Mouse (Mus musculus): ENCODE data around the gene Tmem132a. TPM values are rescaled to one million over a fixed set of nuclear protein-coding genes. Genes with fewer than 3 reads are reported as not detected.
A peak's percentile ranks its signal among the peaks of the same experiment; 100 is the strongest.

The Tmem132a gene
- polyA plus RNA-seq, 1 experiment: 4.9 TPM

DNA sequence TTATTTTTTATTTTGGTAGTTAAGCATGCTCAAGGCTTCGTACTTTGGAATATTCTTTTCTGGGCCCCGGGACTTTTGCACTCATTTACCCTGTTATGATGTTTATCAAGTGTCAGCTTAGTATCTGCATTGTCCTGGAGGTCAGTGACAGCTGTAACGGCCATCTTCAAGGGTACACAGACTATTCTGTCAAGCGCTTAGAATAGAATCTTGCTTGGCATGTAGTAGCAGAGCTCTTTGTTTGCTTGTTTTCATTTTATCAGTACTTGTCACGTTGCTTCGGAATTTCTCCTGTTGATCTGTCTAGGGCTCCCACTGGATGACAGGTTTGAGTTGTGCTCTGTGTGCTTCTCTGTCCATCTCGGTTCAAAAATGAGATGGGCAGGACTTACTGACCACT is 27.1 kb upstream of the Tmem132a start:
- WGBS: 32% methylated on average over 7 of the region's 7 CpGs
- no peak overlapping the region for H3K27ac ChIP-seq (ENCODE audit: insufficient read depth, low read depth, low read length)
- peaks cover 32% of the 10 kb centered on the region for H3K36me3 ChIP-seq (ENCODE audit: control insufficient read depth, insufficient read depth, low read length)
- H3K4me1 ChIP-seq (ENCODE audit: control insufficient read depth, insufficient read depth, insufficient read length, low read length): peaks cover 2% of the 10 kb centered on the region; the same call in 1 of the 2 replicates
- H3K4me3 ChIP-seq (ENCODE audit: low read depth, low read length): no peak overlapping the region
- H3K27me3 ChIP-seq (ENCODE audit: control insufficient read depth, insufficient read depth, low read length): no peaks in the 10 kb centered on the region
- TF ChIP-seq POLR2A (IDR thresholded peaks at IDR 0.05; ENCODE audit: low read depth, low read length): no peak
- TF ChIP-seq CTCF (IDR thresholded peaks at IDR 0.05; ENCODE audit: extremely low read depth, insufficient read length, insufficient replicate concordance, low read depth, low read length): no peak

DNA sequence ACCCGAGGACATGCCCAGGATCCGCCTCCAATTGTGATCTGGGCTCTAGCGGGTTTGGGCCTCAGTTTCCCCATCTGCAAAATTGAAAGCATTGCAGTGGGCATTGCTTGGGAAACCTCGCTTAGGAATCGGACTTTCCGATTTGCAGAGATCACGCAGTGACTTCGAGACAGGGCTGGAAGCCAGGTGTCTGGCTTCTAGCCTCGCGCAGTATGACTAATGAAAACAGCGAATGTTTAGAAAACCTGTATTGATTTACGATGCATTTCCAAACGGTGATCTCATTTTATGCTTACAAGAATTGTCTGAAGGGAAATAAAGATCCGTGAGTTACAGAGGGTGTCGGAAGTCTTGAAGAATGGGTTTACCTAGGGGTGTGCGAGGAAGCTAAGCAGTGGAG is 26.0 kb upstream of the Tmem132a start:
- H3K27ac ChIP-seq (ENCODE audit: insufficient read depth, low read depth, low read length): peak overlapping the region; percentile 76

DNA sequence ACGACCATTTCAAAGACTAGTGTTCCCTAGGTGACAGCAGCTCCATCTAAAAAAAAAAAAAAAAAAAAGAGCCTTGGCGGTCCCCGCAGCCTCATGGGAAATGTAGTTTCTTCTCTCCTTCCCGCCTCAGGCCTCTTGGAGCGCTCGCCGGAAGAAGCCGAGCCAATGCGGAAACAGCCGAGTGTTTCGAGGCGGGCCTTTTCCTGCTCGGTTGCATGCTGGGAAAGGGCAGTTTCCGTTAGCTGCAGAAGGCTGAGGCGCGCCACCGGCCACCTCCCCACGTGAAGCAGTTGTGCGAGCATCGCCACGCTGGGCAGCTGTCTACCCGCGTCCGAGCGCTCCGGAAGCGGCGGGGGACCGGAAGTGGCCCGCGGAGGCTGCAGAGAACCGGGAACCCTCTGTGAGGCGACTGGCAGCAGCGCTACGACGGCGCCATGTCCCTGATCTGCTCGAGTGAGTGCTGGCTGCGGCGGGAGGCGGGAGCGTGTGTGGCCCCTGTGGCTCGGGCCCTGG is 25.3 kb upstream of the Tmem132a start, which contains the start of gene Prpf19:
TSS of gene Prpf19 (plus strand) at position 216 of the 513 bp plus-strand sequence.
- H3K36me3 ChIP-seq (ENCODE audit: control insufficient read depth, insufficient read depth, low read length): peaks cover 16% of the 10 kb centered on the region

More for the DNA sequence above, 26.0 kb upstream of the Tmem132a start:
- H3K27me3 ChIP-seq (ENCODE audit: control insufficient read depth, insufficient read depth, low read length): no peaks in the 10 kb centered on the region
- peaks cover 2% of the 10 kb centered on the region; the same call in 1 of the 2 replicates for H3K4me1 ChIP-seq (ENCODE audit: control insufficient read depth, insufficient read depth, insufficient read length, low read length)
- WGBS: under 1% methylated on average over 16 of the region's 16 CpGs
- peak overlapping the region; percentile 92 for H3K4me3 ChIP-seq (ENCODE audit: low read depth, low read length)
- peaks cover 23% of the 10 kb centered on the region for H3K36me3 ChIP-seq (ENCODE audit: control insufficient read depth, insufficient read depth, low read length)
- TF ChIP-seq CTCF (IDR thresholded peaks at IDR 0.05; ENCODE audit: extremely low read depth, insufficient read length, insufficient replicate concordance, low read depth, low read length): no peak
- TF ChIP-seq POLR2A (IDR thresholded peaks at IDR 0.05; ENCODE audit: low read depth, low read length): no peak

DNA sequence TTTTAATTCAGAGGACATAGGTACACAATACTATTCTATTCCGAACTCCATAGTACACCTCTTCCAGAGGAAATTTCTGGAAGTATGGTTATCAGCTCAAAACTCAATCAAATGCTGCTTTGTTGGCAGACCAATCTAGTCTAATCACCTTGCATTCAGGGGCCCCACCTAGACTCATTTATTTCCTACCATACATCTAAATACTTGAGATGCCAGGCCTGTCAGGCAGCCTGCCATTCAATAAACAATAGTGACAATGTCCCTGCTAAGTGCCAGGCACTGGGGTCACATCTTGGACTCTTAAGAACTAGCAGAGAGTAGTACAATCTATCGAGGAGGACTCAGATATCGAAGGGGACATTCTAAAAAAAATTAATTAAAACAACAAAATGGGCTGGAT is 22.5 kb upstream of the Tmem132a start:
- 70% methylated on average over 3 of the region's 3 CpGs for WGBS

More for the DNA sequence above, 25.3 kb upstream of the Tmem132a start, which contains the start of gene Prpf19:
- no peaks in the 10 kb centered on the region for H3K27me3 ChIP-seq (ENCODE audit: control insufficient read depth, insufficient read depth, low read length)
- under 1% methylated on average over 43 of the region's 43 CpGs for WGBS
- H3K27ac ChIP-seq (ENCODE audit: insufficient read depth, low read depth, low read length): peak within 1 kb of the TSS; percentile 76
- H3K4me3 ChIP-seq (ENCODE audit: low read depth, low read length): peak within 1 kb of the TSS; percentile 92
- peaks cover 2% of the 10 kb centered on the region; the same call in 1 of the 2 replicates for H3K4me1 ChIP-seq (ENCODE audit: control insufficient read depth, insufficient read depth, insufficient read length, low read length)
- TF ChIP-seq CTCF (IDR thresholded peaks at IDR 0.05; ENCODE audit: extremely low read depth, insufficient read length, insufficient replicate concordance, low read depth, low read length): no peak
- peak; percentile 87 for TF ChIP-seq POLR2A (IDR thresholded peaks at IDR 0.05; ENCODE audit: low read depth, low read length)

DNA sequence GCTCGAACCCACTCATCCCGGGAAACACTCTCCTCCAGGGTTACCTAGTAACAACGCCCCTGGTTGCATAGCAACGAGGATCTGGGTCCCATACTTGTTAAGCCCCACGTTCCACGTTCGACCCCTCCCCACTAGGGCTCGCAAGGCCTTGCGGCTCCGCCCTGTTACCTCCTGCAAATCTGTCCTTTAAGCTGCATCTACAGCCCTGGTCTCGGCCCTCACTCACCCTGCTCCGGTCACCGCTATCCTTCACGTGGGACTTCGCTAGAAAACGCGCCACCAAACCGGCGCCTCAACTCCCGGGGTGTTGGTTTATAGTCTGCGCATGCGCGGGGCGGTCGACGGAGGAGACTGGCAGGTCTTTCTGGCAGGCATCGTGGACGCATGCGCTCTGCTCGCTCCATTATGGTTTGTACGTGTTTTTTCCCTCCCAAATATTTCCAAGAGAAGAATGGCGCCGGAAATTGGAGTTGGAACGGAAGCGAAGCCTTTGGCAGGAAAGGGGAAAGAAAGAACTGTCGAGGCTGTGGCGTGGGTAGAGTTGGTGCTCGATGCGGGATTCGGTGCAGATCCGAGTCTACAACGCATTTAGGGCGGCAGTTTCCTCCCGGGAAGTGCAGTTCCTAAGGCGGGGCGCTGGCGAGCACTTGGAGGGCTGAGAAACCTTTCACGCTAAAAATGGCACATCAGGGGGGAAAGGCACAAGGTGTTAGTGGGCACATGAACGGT is 11.8 kb upstream of the Tmem132a start, which contains the start of gene Tmem109:
TSS of gene Tmem109 (minus strand) at position 576 of the 729 bp plus-strand sequence.
- H3K4me3 ChIP-seq (ENCODE audit: low read depth, low read length): peak within 1 kb of the TSS; percentile 68
- TF ChIP-seq CTCF (IDR thresholded peaks at IDR 0.05; ENCODE audit: extremely low read depth, insufficient read length, insufficient replicate concordance, low read depth, low read length) (peak; percentile 28; the same call in 1 of the 2 replicates), POLR2A (IDR thresholded peaks at IDR 0.05; ENCODE audit: low read depth, low read length) (peak; percentile 27)
- H3K36me3 ChIP-seq (ENCODE audit: control insufficient read depth, insufficient read depth, low read length): no peaks in the 10 kb centered on the region
- H3K4me1 ChIP-seq (ENCODE audit: control insufficient read depth, insufficient read depth, insufficient read length, low read length): peaks cover 11% of the 10 kb centered on the region
- WGBS: under 1% methylated on average over 49 of the region's 49 CpGs
- no peaks in the 10 kb centered on the region for H3K27me3 ChIP-seq (ENCODE audit: control insufficient read depth, insufficient read depth, low read length)
- H3K27ac ChIP-seq (ENCODE audit: insufficient read depth, low read depth, low read length): peak within 1 kb of the TSS; percentile 77

More for the DNA sequence above, 22.5 kb upstream of the Tmem132a start:
- no peak for TF ChIP-seq CTCF (IDR thresholded peaks at IDR 0.05; ENCODE audit: extremely low read depth, insufficient read length, insufficient replicate concordance, low read depth, low read length)
- TF ChIP-seq POLR2A (IDR thresholded peaks at IDR 0.05; ENCODE audit: low read depth, low read length): no peak
- Histone ChIP-seq H3K4me1 (ENCODE audit: control insufficient read depth, insufficient read depth, insufficient read length, low read length) (peaks cover 2% of the 10 kb centered on the region; the same call in 1 of the 2 replicates), H3K36me3 (ENCODE audit: control insufficient read depth, insufficient read depth, low read length) (no peaks in the 10 kb centered on the region), H3K4me3 (ENCODE audit: low read depth, low read length) (no peak overlapping the region), H3K27me3 (ENCODE audit: control insufficient read depth, insufficient read depth, low read length) (no peaks in the 10 kb centered on the region), H3K27ac (ENCODE audit: insufficient read depth, low read depth, low read length) (no peak overlapping the region)

DNA sequence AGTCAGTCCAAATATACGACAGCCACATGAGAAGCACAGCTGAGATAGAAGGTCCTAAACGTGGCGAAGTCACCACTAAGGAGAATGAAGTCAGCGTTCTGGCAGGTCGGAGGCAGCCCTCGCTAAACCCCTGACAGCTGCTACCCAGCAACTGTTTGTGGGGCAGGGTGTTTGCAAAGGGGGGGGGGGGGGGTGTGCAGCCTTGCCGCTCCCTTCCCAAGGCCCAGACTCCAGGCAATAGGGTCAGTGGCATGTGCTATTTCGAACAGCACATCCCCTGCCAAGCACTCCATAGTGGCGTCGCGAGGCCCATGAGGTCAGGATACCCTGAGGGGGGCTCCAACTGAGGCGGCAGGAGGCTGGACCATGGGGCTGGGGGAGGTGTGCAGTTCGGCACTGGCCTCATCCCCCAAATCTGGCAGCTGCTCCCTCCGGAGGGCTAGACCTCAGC is 11.3 kb upstream of the Tmem132a start:
- H3K4me1 ChIP-seq (ENCODE audit: control insufficient read depth, insufficient read depth, insufficient read length, low read length): peaks cover 11% of the 10 kb centered on the region
- TF ChIP-seq CTCF (IDR thresholded peaks at IDR 0.05; ENCODE audit: extremely low read depth, insufficient read length, insufficient replicate concordance, low read depth, low read length) (no peak), POLR2A (IDR thresholded peaks at IDR 0.05; ENCODE audit: low read depth, low read length) (no peak)
- H3K36me3 ChIP-seq (ENCODE audit: control insufficient read depth, insufficient read depth, low read length): no peaks in the 10 kb centered on the region
- WGBS: 2% methylated on average over 14 of the region's 14 CpGs
- H3K27me3 ChIP-seq (ENCODE audit: control insufficient read depth, insufficient read depth, low read length): no peaks in the 10 kb centered on the region
- no peak overlapping the region for H3K27ac ChIP-seq (ENCODE audit: insufficient read depth, low read depth, low read length)
- H3K4me3 ChIP-seq (ENCODE audit: low read depth, low read length): peak overlapping the region; percentile 68

All from small intestine, adult 2 months (tissue).